Mouse (Mus musculus) frontal cortex, postnatal 14 days (tissue): ENCODE measurements at regions not wholly inside any gene's neighbourhood (a gene's known extent, or its start where the extent isn't known, plus 50 kb on each side); places are given as distances from the start of the nearest gene placed in this dataset.

Experiments used
- DNase-seq, 2 experiments: peaks; one replicate each; pipeline ENCODE4 v3.0.0; 2022; ENCODE audit warnings: low spot score in 2 of 2

- no peak for DNase-seq
These were observed 52.1 kb upstream of the Hmcn1 start for GRCm38 (mm10) chr1:151045334-151045733.

- DNase-seq, result no peak
These were observed 53.4 kb upstream of the Hmcn1 start for GRCm38 (mm10) chr1:151046626-151047025.

- DNase-seq, result no peak
These were observed 56.7 kb upstream of the Hmcn1 start for GRCm38 (mm10) chr1:151049726-151050506.

- DNase-seq, result no peak
These were observed 57.2 kb upstream of the Hmcn1 start for GRCm38 (mm10) chr1:151050507-151050816.

GRCm38 (mm10) chr1:151053268-151053667 is 60.0 kb upstream of the Hmcn1 start:
- DNase-seq, result no peak

GRCm38 (mm10) chr1:151055396-151055795 is 62.2 kb upstream of the Hmcn1 start:
- no peak for DNase-seq

GRCm38 (mm10) chr1:151059546-151060136 is 66.4 kb upstream of the Hmcn1 start:
- DNase-seq, result no peak

- DNase-seq, result no peak
These were observed 71.9 kb upstream of the Hmcn1 start for GRCm38 (mm10) chr1:151065090-151065567.

GRCm38 (mm10) chr1:151066379-151067128 is 73.3 kb upstream of the Hmcn1 start:
- DNase-seq, result no peak

- DNase-seq, result no peak
These were observed 81.5 kb upstream of the Hmcn1 start for GRCm38 (mm10) chr1:151074508-151075314.

- DNase-seq, result no peak
These were observed 82.3 kb upstream of the Hmcn1 start for GRCm38 (mm10) chr1:151075541-151075940.

GRCm38 (mm10) chr1:151078909-151079522 is 85.8 kb upstream of the Hmcn1 start:
- peak; percentile 70 to 78 for DNase-seq

GRCm38 (mm10) chr1:151079614-151080360 is 86.6 kb upstream of the Hmcn1 start:
- DNase-seq, result no peak

- no peak for DNase-seq
These were observed 87.3 kb upstream of the Hmcn1 start for GRCm38 (mm10) chr1:151080510-151080980.

- DNase-seq, result no peak
These were observed 89.3 kb upstream of the Hmcn1 start for GRCm38 (mm10) chr1:151082510-151083033.

GRCm38 (mm10) chr1:151083806-151084205 is 90.6 kb upstream of the Hmcn1 start:
- DNase-seq, result no peak

GRCm38 (mm10) chr1:151086111-151086859 is 93.0 kb upstream of the Hmcn1 start:
- DNase-seq, result no peak

- DNase-seq, result no peak
These were observed 94.0 kb upstream of the Hmcn1 start for GRCm38 (mm10) chr1:151087151-151087660.

- peak in 1 of 2 experiments; percentile 38 for DNase-seq
These were observed 94.4 kb upstream of the Gm47985 start for GRCm38 (mm10) chr1:151087811-151088511.
